Mouse (Mus musculus) liver, embryonic 14.5 days (tissue): ENCODE results near the gene Sel1l3.

ENCODE experiments used
- CTCF ChIP-seq: IDR thresholded peaks from 2 replicates; pipeline ENCODE4 v1.5.1; 2016; ENCODE audit warnings: antibody characterized with exemption, low read depth, control low read depth
- EP300 ChIP-seq: IDR thresholded peaks from 2 replicates; pipeline ENCODE4 v1.6.1; 2016; ENCODE audit warnings: antibody characterized with exemption, low read depth

DNA sequence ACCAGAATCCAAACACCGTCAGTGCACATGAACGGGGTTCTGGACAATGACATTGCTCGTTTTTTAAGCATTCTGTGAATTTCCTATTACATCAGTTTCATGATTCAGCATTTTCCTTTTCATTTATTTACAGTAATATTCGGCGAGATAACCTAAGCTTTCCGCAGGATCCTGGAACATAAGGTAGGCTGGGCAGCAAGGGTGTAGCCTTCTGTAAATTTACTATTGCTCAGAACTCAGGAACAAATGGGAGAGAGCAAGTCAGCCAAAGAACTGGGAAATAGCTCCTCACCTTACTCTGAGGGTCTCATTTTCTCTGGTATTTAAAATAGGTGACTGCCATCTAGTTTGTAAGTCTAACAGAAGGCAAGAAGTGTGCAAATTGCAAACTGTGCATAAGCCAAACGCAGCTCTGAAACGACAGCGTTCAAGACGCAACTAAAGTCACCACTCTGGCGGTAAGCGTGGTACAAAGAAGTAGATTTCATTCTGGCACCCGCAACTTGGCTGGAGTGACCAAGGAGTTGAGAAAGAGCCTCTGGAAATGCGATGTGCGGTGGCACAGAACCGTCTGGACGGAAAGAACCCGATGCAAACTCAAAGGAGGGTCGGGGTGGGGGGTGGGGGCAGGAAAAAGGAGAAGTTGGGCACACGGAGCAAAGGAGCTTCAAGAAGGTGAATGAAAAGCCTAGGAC lies 1.5 kb downstream of the Sel1l3 start:
- no peak for TF ChIP-seq CTCF
- no peak for TF ChIP-seq EP300
